Mouse (Mus musculus) liver, embryonic 13.5 days (tissue): ENCODE results near the gene Krtap19-5. TPM values are rescaled to one million over a fixed set of nuclear protein-coding genes. Genes with fewer than 3 reads are reported as not detected.
A peak's percentile ranks its signal among the peaks of the same experiment; 100 is the strongest.

Experiments
- ATAC-seq: fragments of 200-750 bp; cut with Nextera tagmentation; 2 replicates; pipeline ENCODE4 v1.8.0; 2017; ENCODE audit warnings: low read depth, mild to moderate bottlenecking, moderate number of reproducible peaks, moderate library complexity
- DNase-seq: peaks from one replicate; pipeline ENCODE4 v3.0.0; 2022
- H3K27ac ChIP-seq: fragments of 300-500 bp; sonication (generic); 2 replicates; pipeline ENCODE4 v1.5.1; 2015; ENCODE audit warnings: moderate library complexity, mild to moderate bottlenecking, inconsistent platforms
- H3K27me3 ChIP-seq: fragments of 300-500 bp; sonication (generic); 2 replicates; pipeline ENCODE4 v1.6.1; 2015; ENCODE audit warnings: mild to moderate bottlenecking, inconsistent platforms
- H3K36me3 ChIP-seq: fragments of 300-500 bp; sonication (generic); 2 replicates; pipeline ENCODE4 v1.6.1; 2015; ENCODE audit warnings: mild to moderate bottlenecking, inconsistent platforms
- H3K4me1 ChIP-seq: fragments of 300-500 bp; sonication (generic); replicated peaks from 2 replicates; pipeline ENCODE4 v1.6.1; 2015; ENCODE audit warnings: inconsistent platforms
- H3K4me2 ChIP-seq: fragments of 300-500 bp; sonication (generic); 2 replicates; pipeline ENCODE4 v1.6.1; 2015; ENCODE audit warnings: inconsistent platforms, mild to moderate bottlenecking, moderate library complexity
- H3K4me3 ChIP-seq: fragments of 300-500 bp; sonication (generic); replicated peaks from 2 replicates; pipeline ENCODE4 v1.5.1; 2015; ENCODE audit warnings: mild to moderate bottlenecking, inconsistent platforms
- H3K9ac ChIP-seq: fragments of 300-500 bp; sonication (generic); 2 replicates; pipeline ENCODE4 v1.6.1; 2015; ENCODE audit warnings: mild to moderate bottlenecking, inconsistent platforms
- H3K9me3 ChIP-seq: fragments of 300-500 bp; sonication (generic); replicated peaks from 2 replicates; pipeline ENCODE4 v1.6.1; 2016; ENCODE audit warnings: inconsistent platforms
- WGBS: fragments of 180-500 bp; shearing (Covaris S2); methylation state at CpG from one replicate; pipeline ENCODE4 v1.1.7; 2015; ENCODE audit not compliant: insufficient replicate concordance; 5-methylcytosine and 5-hydroxymethylcytosine counted together
- polyA plus RNA-seq: library from polyadenylated mRNA; unstranded; fragments of >200 nt; fragmentation: Nextera tagmentation; extraction: Ambion mirVana; gene quantifications from 2 replicates; pipeline ENCODE4 v1.2.1, GENCODE M21; 2015

The Krtap19-5 gene
- not detected in 2 replicates for polyA plus RNA-seq

- 75% methylated on average over 6 of the region's 6 CpGs for WGBS
- Histone ChIP-seq H3K9ac (no peak within 1 kb of the TSS), H3K4me1 (no peaks in the 10 kb centered on the region), H3K4me3 (no peak within 1 kb of the TSS), H3K9me3 (no peaks in the 10 kb centered on the region), H3K36me3 (no peaks in the 10 kb centered on the region), H3K4me2 (no peak within 1 kb of the TSS), H3K27ac (no peak within 1 kb of the TSS), H3K27me3 (no peaks in the 10 kb centered on the region)
- DNase-seq (no peak), ATAC-seq (no peak)
Observed at GRCm38 (mm10) chr16:88896357-88896756, at the start of gene Krtap19-5. Gene Krtap19-5 (minus strand): TSS chr16:88896457.

- ATAC-seq = no peak
Observed at GRCm38 (mm10) chr16:88941106-88941505, 44.8 kb upstream of the Krtap19-5 start.

GRCm38 (mm10) chr16:88938252-88938651 lies 42.0 kb upstream of the Krtap19-5 start:
- H3K4me1 ChIP-seq = no peaks in the 10 kb centered on the region
- H3K27me3 ChIP-seq = no peaks in the 10 kb centered on the region
- H3K27ac ChIP-seq = no peak overlapping the region
- H3K9me3 ChIP-seq = no peaks in the 10 kb centered on the region
- H3K9ac ChIP-seq = no peak overlapping the region
- H3K4me2 ChIP-seq = no peak overlapping the region
- 59% methylated on average over 7 of the region's 7 CpGs for WGBS
- DNase-seq = no peak
- no peak for ATAC-seq
- H3K36me3 ChIP-seq = no peaks in the 10 kb centered on the region
- no peak overlapping the region for H3K4me3 ChIP-seq

More at GRCm38 (mm10) chr16:88941106-88941505, 44.8 kb upstream of the Krtap19-5 start:
- H3K27me3 ChIP-seq = no peaks in the 10 kb centered on the region
- no peak overlapping the region for H3K4me3 ChIP-seq
- no peak overlapping the region for H3K4me2 ChIP-seq
- H3K9me3 ChIP-seq = no peaks in the 10 kb centered on the region
- no peak for DNase-seq
- 74% methylated on average over 6 of the region's 6 CpGs for WGBS
- no peaks in the 10 kb centered on the region for H3K4me1 ChIP-seq
- H3K9ac ChIP-seq = no peak overlapping the region
- H3K27ac ChIP-seq = no peak overlapping the region
- no peaks in the 10 kb centered on the region for H3K36me3 ChIP-seq

GRCm38 (mm10) chr16:88932165-88932564 lies 35.9 kb upstream of the Krtap19-5 start, which contains the start of gene Krtap19-9b:
Gene Krtap19-9b (minus strand): TSS chr16:88932265.
- 62% methylated on average over 3 of the region's 3 CpGs for WGBS
- no peak for ATAC-seq
- no peak within 1 kb of the TSS for H3K4me2 ChIP-seq

DNA sequence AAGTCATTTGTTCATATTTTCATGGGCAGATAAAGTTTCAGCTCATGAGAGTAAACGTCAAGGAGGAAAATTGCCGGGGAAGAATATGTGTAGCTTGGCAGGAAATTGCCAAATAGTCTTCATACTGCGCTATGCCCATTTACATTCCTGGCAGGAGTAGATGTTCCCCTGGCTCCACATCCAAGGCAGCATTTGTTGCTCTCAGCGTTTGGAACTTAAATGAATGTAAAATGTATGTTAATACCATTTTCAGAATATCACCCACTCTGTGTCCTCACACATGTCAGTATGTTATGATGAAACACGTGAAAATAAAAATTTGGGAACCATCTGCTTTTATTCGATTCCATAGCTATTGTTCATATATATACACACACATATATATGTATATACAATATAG lies 9.4 kb downstream of the Krtap19-5 start:
- Histone ChIP-seq H3K27me3 (no peaks in the 10 kb centered on the region), H3K27ac (no peak overlapping the region), H3K9me3 (no peaks in the 10 kb centered on the region), H3K4me2 (no peak overlapping the region), H3K4me3 (no peak overlapping the region), H3K9ac (no peak overlapping the region), H3K36me3 (no peaks in the 10 kb centered on the region), H3K4me1 (no peaks in the 10 kb centered on the region)
- DNase-seq (no peak), ATAC-seq (no peak)
- 63% methylated on average over 6 of the region's 6 CpGs for WGBS

More at GRCm38 (mm10) chr16:88932165-88932564, 35.9 kb upstream of the Krtap19-5 start, which contains the start of gene Krtap19-9b:
- Histone ChIP-seq H3K27ac (no peak within 1 kb of the TSS), H3K36me3 (no peaks in the 10 kb centered on the region), H3K4me3 (no peak within 1 kb of the TSS), H3K9me3 (no peaks in the 10 kb centered on the region), H3K27me3 (no peaks in the 10 kb centered on the region), H3K9ac (no peak within 1 kb of the TSS), H3K4me1 (no peaks in the 10 kb centered on the region)
- DNase-seq = no peak

DNA sequence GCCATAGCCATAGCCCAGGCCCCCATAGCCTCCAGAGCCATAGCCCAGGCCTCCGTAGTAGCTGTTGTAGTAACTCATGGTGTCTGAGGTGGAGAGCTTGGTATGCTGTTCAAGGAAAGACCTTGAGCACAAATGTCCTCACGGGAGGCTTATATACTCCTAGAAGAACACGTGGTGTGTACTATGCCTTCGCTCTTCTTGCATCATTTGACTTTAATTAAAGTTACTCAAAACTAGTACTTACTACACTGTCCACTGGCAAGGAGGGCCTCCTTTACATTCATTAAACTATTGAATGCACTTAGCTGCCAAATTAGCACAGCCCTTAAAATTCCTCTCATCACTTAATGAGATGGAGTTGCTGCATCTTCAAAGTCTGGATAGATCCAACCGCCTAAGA lies 11.3 kb downstream of the Krtap19-5 start, which contains the start of gene Krtap19-4:
Gene Krtap19-4 (minus strand): TSS at position 101 of the 400 bp plus-strand sequence.
- no peak for DNase-seq
- no peaks in the 10 kb centered on the region for H3K9me3 ChIP-seq
- no peaks in the 10 kb centered on the region for H3K4me1 ChIP-seq
- no peaks in the 10 kb centered on the region for H3K36me3 ChIP-seq
- H3K27ac ChIP-seq = no peak within 1 kb of the TSS
- no peak for ATAC-seq
- 66% methylated on average over 5 of the region's 5 CpGs for WGBS
- no peak within 1 kb of the TSS for H3K4me3 ChIP-seq
- H3K9ac ChIP-seq = no peak within 1 kb of the TSS
- H3K4me2 ChIP-seq = no peak within 1 kb of the TSS
- no peaks in the 10 kb centered on the region for H3K27me3 ChIP-seq

DNA sequence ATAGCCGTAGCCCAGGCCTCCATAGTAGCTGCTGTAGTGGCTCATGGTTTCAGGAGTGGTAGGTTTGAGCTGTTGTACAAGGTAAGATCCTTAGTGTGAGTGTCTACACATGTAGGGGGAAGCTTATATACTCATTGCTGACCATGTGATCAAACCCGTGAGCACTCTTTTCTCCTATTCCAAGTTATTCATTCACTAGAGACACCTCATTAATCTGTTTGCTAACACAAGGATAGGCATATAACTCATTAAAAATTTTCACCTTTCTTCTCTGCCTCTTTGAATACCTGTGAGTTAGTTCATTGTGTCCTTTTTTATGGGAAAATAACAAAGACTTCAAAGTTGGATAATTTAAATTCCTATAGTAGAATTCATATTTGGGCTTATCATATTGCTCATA lies 18.3 kb downstream of the Krtap19-5 start, which contains the start of gene Krtap19-3:
Gene Krtap19-3 (minus strand): TSS at position 101 of the 400 bp plus-strand sequence.
- Histone ChIP-seq H3K4me1 (no peaks in the 10 kb centered on the region), H3K9me3 (no peaks in the 10 kb centered on the region), H3K27ac (no peak within 1 kb of the TSS), H3K9ac (no peak within 1 kb of the TSS), H3K4me3 (no peak within 1 kb of the TSS), H3K27me3 (no peaks in the 10 kb centered on the region), H3K36me3 (no peaks in the 10 kb centered on the region), H3K4me2 (no peak within 1 kb of the TSS)
- DNase-seq (no peak), ATAC-seq (no peak)
- 71% methylated on average over 2 of the region's 2 CpGs for whole genome bisulfite sequencing

- Histone ChIP-seq H3K27ac (no peak within 1 kb of the TSS), H3K9me3 (no peaks in the 10 kb centered on the region), H3K36me3 (no peaks in the 10 kb centered on the region), H3K4me1 (no peaks in the 10 kb centered on the region), H3K9ac (no peak within 1 kb of the TSS), H3K4me2 (no peak within 1 kb of the TSS), H3K4me3 (no peak within 1 kb of the TSS), H3K27me3 (no peaks in the 10 kb centered on the region)
- ATAC-seq (no peak), DNase-seq (no peak)
- WGBS = 83% methylated on average over 3 of the region's 3 CpGs
Observed at GRCm38 (mm10) chr16:88874169-88874568, 22.1 kb downstream of the Krtap19-5 start, which contains the start of gene Krtap19-2. Gene Krtap19-2 (minus strand): TSS chr16:88874269.

- H3K36me3 ChIP-seq = no peaks in the 10 kb centered on the region
- no peaks in the 10 kb centered on the region for H3K9me3 ChIP-seq
- no peak within 1 kb of the TSS for H3K4me3 ChIP-seq
- no peak within 1 kb of the TSS for H3K9ac ChIP-seq
- no peaks in the 10 kb centered on the region for H3K4me1 ChIP-seq
- ATAC-seq (no peak), DNase-seq (no peak)
- H3K27me3 ChIP-seq = no peaks in the 10 kb centered on the region
- 70% methylated on average over 6 of the region's 6 CpGs for WGBS
- no peak within 1 kb of the TSS for H3K27ac ChIP-seq
- H3K4me2 ChIP-seq = no peak within 1 kb of the TSS
Observed at GRCm38 (mm10) chr16:88869311-88869710, 26.9 kb downstream of the Krtap19-5 start, which contains the start of gene Krtap19-1. Gene Krtap19-1 (minus strand): TSS chr16:88869411.

GRCm38 (mm10) chr16:88864887-88865407 lies 31.3 kb downstream of the Krtap19-5 start:
- no peak overlapping the region for H3K9ac ChIP-seq
- H3K9me3 ChIP-seq = no peaks in the 10 kb centered on the region
- no peaks in the 10 kb centered on the region for H3K27me3 ChIP-seq
- ATAC-seq (no peak), DNase-seq (no peak)
- 69% methylated on average over 4 of the region's 4 CpGs for WGBS
- no peak overlapping the region for H3K4me3 ChIP-seq
- no peaks in the 10 kb centered on the region for H3K36me3 ChIP-seq
- H3K4me1 ChIP-seq = no peaks in the 10 kb centered on the region
- H3K4me2 ChIP-seq = no peak overlapping the region
- no peak overlapping the region for H3K27ac ChIP-seq

GRCm38 (mm10) chr16:88851450-88851849 lies 44.8 kb downstream of the Krtap19-5 start:
- WGBS = 20% methylated on average over 5 of the region's 5 CpGs
- no peak for ATAC-seq

DNA sequence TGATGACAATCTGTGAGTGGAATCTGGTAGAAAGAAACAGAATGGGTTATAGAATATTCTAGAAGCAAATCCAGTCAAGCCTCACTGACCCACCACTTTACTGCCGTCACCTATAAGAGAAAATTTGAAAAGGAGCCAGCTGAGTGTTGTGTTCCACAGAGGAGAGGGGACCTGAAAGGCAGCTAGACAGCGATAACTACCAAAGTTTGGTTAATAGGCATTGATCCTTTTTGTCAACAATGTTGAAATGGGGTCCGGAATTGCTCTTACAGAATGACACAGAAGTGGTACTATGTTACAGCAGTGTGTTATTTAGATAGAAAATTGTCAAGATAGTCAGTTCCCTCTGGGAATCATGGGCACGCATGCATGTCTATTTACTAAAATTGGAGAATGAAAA lies 47.7 kb downstream of the Krtap19-5 start:
- H3K9me3 ChIP-seq = no peaks in the 10 kb centered on the region
- 64% methylated on average over 4 of the region's 4 CpGs for WGBS
- DNase-seq (no peak), ATAC-seq (0 out of 2 replicates have a peak, but pooled peaks have one; percentile 31)
- no peak overlapping the region for H3K27ac ChIP-seq
- no peak overlapping the region for H3K9ac ChIP-seq
- no peaks in the 10 kb centered on the region for H3K36me3 ChIP-seq
- no peak overlapping the region for H3K4me3 ChIP-seq
- no peaks in the 10 kb centered on the region for H3K27me3 ChIP-seq
- no peak overlapping the region for H3K4me2 ChIP-seq
- no peaks in the 10 kb centered on the region for H3K4me1 ChIP-seq

More at GRCm38 (mm10) chr16:88851450-88851849, 44.8 kb downstream of the Krtap19-5 start:
- H3K36me3 ChIP-seq = no peaks in the 10 kb centered on the region
- DNase-seq = no peak
- no peaks in the 10 kb centered on the region for H3K4me1 ChIP-seq
- no peak overlapping the region for H3K9ac ChIP-seq
- H3K27me3 ChIP-seq = no peaks in the 10 kb centered on the region
- no peak overlapping the region for H3K27ac ChIP-seq
- H3K9me3 ChIP-seq = no peaks in the 10 kb centered on the region
- no peak overlapping the region for H3K4me3 ChIP-seq
- H3K4me2 ChIP-seq = no peak overlapping the region
